Mouse (Mus musculus): Measurements from ENCODE around the gene Aqr. TPM values are rescaled to one million over a fixed set of nuclear protein-coding genes. Genes with fewer than 3 reads are reported as not detected.
A peak's percentile ranks its signal among the peaks of the same experiment; 100 is the strongest.

Aqr gene
- polyA plus RNA-seq, 1 experiment from 2014 or later, result 53.2 TPM

DNA sequence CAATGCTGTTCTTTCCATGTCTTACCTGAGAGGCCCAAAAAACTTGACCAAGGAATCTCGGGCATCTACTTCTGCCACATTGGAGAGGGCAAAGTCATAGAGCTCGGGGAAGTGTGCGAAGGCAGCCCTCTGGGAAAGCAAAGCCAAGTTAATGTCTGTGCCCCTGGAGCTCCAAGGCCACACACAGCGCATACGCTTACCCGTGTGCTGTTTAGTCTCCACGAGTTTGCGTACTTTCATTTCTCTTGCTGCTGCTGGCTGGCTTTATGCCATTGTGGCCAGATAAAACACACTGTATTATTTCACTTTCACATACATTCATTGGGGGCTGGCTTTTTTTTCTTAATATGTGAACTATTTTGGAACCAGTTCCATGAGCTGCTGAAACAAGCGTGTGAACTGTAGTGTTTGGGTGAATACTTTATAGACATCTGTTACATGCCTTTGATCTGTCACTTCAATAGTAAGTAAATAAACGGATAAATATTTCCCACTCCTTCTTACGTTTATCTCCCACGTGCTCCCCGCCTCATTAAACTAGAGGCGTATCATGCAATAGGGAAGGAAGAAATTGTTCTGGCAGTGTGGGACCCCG, 39.9 kb downstream of the Aqr start:
- Histone ChIP-seq H3K27ac (ENCODE audit: low read depth) (no peak overlapping the region), H3K9ac (ENCODE audit: low read length) (no peak overlapping the region), H3K36me3 (ENCODE audit: control insufficient read depth, insufficient read depth, low read length) (peaks cover 88% of the 10 kb centered on the region), H3K4me1 (replicated peaks; ENCODE audit: control insufficient read depth, insufficient read depth, low read length) (no peaks in the 10 kb centered on the region), H3K9me3 (ENCODE audit: control insufficient read depth, low read length) (no peaks in the 10 kb centered on the region), H3K27me3 (replicated peaks; ENCODE audit: control insufficient read depth, insufficient read depth, low read length) (no peaks in the 10 kb centered on the region), H3K4me2 (ENCODE audit: low read length) (no peak overlapping the region), H3K4me3 (ENCODE audit: low read depth, low read length) (no peak overlapping the region)
- no peak for DNase-seq (ENCODE audit: low spot score)
- 86% methylated on average over 15 of the region's 15 CpGs for WGBS
- no peak for ATAC-seq (replicated peaks; ENCODE audit: low FRiP score, low TSS enrichment, low read depth)

DNA sequence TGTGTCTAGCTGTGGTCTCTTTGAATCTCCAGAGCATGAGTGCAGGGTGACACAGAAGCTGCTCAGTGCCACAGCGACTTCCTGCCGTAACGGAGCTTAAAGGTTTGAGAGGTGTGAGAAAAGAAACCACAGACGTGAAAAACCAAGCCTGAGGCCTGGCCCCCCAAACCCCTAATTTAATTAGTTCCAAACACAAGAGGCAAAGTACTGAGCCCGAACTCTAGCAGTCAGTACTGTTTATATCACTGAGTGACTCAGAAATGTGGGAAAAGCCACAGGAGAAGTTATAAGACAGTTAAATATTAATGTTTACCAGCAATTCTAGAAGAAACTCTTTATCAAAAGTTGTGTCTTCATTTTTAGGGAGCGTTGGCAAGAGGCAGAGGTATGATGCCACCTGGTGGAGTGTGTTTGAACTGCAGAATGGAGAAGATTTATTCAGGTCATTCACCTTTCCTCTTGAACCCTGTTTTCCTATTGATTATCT, 41.5 kb downstream of the Aqr start:
- Histone ChIP-seq H3K9ac (ENCODE audit: low read length) (no peak overlapping the region), H3K36me3 (ENCODE audit: control insufficient read depth, insufficient read depth, low read length) (peaks cover 88% of the 10 kb centered on the region), H3K27me3 (replicated peaks; ENCODE audit: control insufficient read depth, insufficient read depth, low read length) (no peaks in the 10 kb centered on the region), H3K9me3 (ENCODE audit: control insufficient read depth, low read length) (no peaks in the 10 kb centered on the region), H3K4me1 (replicated peaks; ENCODE audit: control insufficient read depth, insufficient read depth, low read length) (no peaks in the 10 kb centered on the region), H3K4me3 (ENCODE audit: low read depth, low read length) (no peak overlapping the region), H3K4me2 (ENCODE audit: low read length) (no peak overlapping the region), H3K27ac (ENCODE audit: low read depth) (no peak overlapping the region)
- DNase-seq (ENCODE audit: low spot score), result peak; percentile 70
- no peak for ATAC-seq (replicated peaks; ENCODE audit: low FRiP score, low TSS enrichment, low read depth)
- WGBS, result 77% methylated on average over 6 of the region's 6 CpGs

DNA sequence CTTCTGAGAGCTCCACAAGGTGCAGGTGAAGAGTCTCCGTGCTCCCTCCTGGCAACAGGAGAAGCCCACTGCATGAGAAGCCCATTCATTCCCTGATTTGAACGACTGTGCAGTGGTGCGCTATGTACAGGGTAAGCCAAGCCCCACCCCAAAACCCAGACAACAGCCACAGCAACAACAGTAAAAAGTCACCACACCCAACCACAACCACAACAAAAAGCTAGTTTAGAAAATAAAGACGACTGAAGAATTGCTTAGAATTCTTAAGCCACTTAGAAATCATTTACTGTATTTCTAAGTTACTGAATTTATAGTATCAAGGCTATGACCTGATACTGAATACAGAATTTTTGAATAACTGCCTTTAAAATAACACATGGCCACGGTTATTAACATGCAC, 41.9 kb downstream of the Aqr start:
- Histone ChIP-seq H3K27ac (ENCODE audit: low read depth) (no peak overlapping the region), H3K27me3 (replicated peaks; ENCODE audit: control insufficient read depth, insufficient read depth, low read length) (no peaks in the 10 kb centered on the region), H3K4me2 (ENCODE audit: low read length) (no peak overlapping the region), H3K4me3 (ENCODE audit: low read depth, low read length) (no peak overlapping the region), H3K9me3 (ENCODE audit: control insufficient read depth, low read length) (no peaks in the 10 kb centered on the region), H3K4me1 (replicated peaks; ENCODE audit: control insufficient read depth, insufficient read depth, low read length) (no peaks in the 10 kb centered on the region), H3K36me3 (ENCODE audit: control insufficient read depth, insufficient read depth, low read length) (peaks cover 88% of the 10 kb centered on the region), H3K9ac (ENCODE audit: low read length) (no peak overlapping the region)
- no peak for ATAC-seq (replicated peaks; ENCODE audit: low FRiP score, low TSS enrichment, low read depth)
- DNase-seq (ENCODE audit: low spot score), result no peak
- whole genome bisulfite sequencing, result 94% methylated on average over 5 of the region's 5 CpGs

DNA sequence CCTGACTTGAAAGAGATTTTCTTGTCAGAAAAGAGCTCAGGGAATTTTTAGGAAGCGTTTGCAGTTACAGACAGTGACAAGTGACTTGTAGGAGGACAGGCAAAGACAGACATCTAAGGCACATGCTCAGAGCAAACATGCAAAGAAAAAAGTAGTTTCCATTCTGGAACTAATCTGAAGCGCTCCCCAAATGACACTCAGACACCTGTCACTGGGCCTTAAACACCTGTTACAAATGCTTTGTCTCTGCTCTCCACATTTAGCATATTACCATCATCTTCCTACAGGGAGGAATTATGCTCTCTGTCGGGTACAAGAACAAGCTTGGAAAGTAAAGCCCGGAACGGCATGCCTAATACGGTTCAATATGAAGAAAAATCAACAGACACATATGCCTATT, 43.0 kb downstream of the Aqr start:
- DNase-seq (ENCODE audit: low spot score) (no peak), ATAC-seq (replicated peaks; ENCODE audit: low FRiP score, low TSS enrichment, low read depth) (no peak)
- 94% methylated on average over 6 of the region's 6 CpGs for WGBS
- Histone ChIP-seq H3K4me2 (ENCODE audit: low read length) (no peak overlapping the region), H3K4me1 (replicated peaks; ENCODE audit: control insufficient read depth, insufficient read depth, low read length) (no peaks in the 10 kb centered on the region), H3K27me3 (replicated peaks; ENCODE audit: control insufficient read depth, insufficient read depth, low read length) (no peaks in the 10 kb centered on the region), H3K9me3 (ENCODE audit: control insufficient read depth, low read length) (no peaks in the 10 kb centered on the region), H3K27ac (ENCODE audit: low read depth) (no peak overlapping the region), H3K9ac (ENCODE audit: low read length) (no peak overlapping the region), H3K36me3 (ENCODE audit: control insufficient read depth, insufficient read depth, low read length) (peaks cover 88% of the 10 kb centered on the region), H3K4me3 (ENCODE audit: low read depth, low read length) (no peak overlapping the region)

DNA sequence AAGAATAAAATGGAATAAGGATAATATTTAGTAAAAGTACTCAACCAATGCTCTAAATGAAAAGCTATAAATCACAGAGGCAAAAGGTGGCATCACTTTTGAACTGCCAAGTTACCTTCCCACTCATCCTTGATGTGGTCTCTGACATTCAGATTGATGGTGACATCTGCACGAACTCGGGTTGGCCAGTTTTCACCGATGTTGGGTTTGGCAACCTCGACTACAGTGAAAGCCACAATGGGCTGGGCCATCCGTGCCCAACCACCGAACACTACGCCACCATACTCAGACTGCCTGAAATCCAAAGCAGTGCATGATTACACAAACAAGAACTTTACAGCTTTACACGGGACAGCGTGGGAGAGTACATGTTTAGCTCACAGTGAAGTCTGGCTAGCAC, 50.1 kb downstream of the Aqr start:
- no peaks in the 10 kb centered on the region for H3K27me3 ChIP-seq (replicated peaks; ENCODE audit: control insufficient read depth, insufficient read depth, low read length)
- no peak overlapping the region for H3K9ac ChIP-seq (ENCODE audit: low read length)
- DNase-seq (ENCODE audit: low spot score), result no peak
- WGBS, result 95% methylated on average over 9 of the region's 9 CpGs
- no peak overlapping the region for H3K4me3 ChIP-seq (ENCODE audit: low read depth, low read length)
- no peaks in the 10 kb centered on the region for H3K9me3 ChIP-seq (ENCODE audit: control insufficient read depth, low read length)
- no peaks in the 10 kb centered on the region for H3K4me1 ChIP-seq (replicated peaks; ENCODE audit: control insufficient read depth, insufficient read depth, low read length)
- peaks cover 89% of the 10 kb centered on the region for H3K36me3 ChIP-seq (ENCODE audit: control insufficient read depth, insufficient read depth, low read length)
- H3K27ac ChIP-seq (ENCODE audit: low read depth), result no peak overlapping the region
- no peak for ATAC-seq (replicated peaks; ENCODE audit: low FRiP score, low TSS enrichment, low read depth)
- no peak overlapping the region for H3K4me2 ChIP-seq (ENCODE audit: low read length)

DNA sequence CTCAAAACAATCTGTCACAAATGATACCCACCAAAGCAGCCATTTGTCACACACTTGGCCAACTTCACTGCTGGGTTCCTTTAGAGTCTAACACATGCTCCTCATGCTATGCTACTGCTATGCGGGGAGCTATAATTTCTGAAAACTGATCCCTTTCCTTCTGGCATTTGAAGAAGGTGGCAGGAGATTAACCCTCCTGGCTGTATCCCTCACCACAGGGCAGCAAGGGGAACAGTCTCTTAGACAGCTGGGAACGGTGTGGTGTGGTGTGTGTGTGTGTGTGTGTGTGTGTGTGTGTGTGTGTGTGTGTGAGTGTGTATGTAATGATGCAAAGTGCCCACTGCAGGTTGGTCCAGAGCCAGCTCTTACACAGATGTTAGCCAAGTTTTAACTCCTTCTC, 51.0 kb downstream of the Aqr start:
- Histone ChIP-seq H3K4me3 (ENCODE audit: low read depth, low read length) (no peak overlapping the region), H3K27me3 (replicated peaks; ENCODE audit: control insufficient read depth, insufficient read depth, low read length) (no peaks in the 10 kb centered on the region), H3K27ac (ENCODE audit: low read depth) (no peak overlapping the region), H3K36me3 (ENCODE audit: control insufficient read depth, insufficient read depth, low read length) (peaks cover 88% of the 10 kb centered on the region), H3K4me2 (ENCODE audit: low read length) (no peak overlapping the region), H3K9ac (ENCODE audit: low read length) (no peak overlapping the region), H3K9me3 (ENCODE audit: control insufficient read depth, low read length) (no peaks in the 10 kb centered on the region), H3K4me1 (replicated peaks; ENCODE audit: control insufficient read depth, insufficient read depth, low read length) (no peaks in the 10 kb centered on the region)
- ATAC-seq (replicated peaks; ENCODE audit: low FRiP score, low TSS enrichment, low read depth), result no peak
- no peak for DNase-seq (ENCODE audit: low spot score)
- WGBS, result 87% methylated on average over 2 of the region's 2 CpGs

DNA sequence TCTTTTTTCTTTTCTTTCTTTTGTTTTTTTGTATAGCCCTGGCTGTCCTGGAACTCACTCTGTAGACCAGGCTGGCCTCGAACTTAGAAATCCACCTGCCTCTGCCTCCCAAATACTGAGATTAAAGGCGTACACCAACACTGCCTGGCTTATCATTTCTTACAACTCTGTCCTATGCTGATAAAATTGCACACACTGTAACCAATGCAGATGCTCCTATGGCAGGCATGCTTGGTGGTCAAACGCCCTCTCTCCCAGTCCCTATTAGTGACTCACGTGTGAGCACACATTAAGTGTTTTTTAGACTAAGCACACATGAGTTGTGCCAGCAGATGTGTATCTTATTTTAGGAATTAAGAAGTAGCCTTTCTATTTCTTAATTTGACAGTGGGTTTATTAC, 53.5 kb downstream of the Aqr start:
- Histone ChIP-seq H3K9me3 (ENCODE audit: control insufficient read depth, low read length) (no peaks in the 10 kb centered on the region), H3K9ac (ENCODE audit: low read length) (no peak overlapping the region), H3K27ac (ENCODE audit: low read depth) (no peak overlapping the region), H3K36me3 (ENCODE audit: control insufficient read depth, insufficient read depth, low read length) (peaks cover 84% of the 10 kb centered on the region), H3K4me2 (ENCODE audit: low read length) (no peak overlapping the region), H3K4me3 (ENCODE audit: low read depth, low read length) (no peak overlapping the region), H3K4me1 (replicated peaks; ENCODE audit: control insufficient read depth, insufficient read depth, low read length) (no peaks in the 10 kb centered on the region), H3K27me3 (replicated peaks; ENCODE audit: control insufficient read depth, insufficient read depth, low read length) (no peaks in the 10 kb centered on the region)
- 92% methylated on average over 4 of the region's 4 CpGs for WGBS
- DNase-seq (ENCODE audit: low spot score) (no peak), ATAC-seq (replicated peaks; ENCODE audit: low FRiP score, low TSS enrichment, low read depth) (no peak)

DNA sequence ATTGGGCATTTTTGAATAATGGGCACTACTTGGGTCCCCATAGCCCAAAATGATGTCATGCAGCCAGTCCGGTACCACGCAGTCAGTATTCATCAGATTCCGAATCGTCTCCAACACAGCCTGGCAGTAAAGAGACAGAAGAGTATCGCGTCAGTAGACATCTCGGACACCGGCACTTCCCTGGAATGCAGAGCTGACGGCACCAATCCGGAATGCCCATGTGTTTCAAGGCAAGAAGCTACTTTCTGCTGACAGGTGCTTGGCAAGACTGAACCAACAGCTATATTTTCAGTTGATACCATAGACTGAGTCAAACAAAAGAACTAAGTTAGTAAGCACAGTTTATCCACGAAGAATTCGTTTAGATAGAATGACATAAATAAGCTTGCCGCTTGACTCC, 56.2 kb downstream of the Aqr start:
- H3K4me2 ChIP-seq (ENCODE audit: low read length), result no peak overlapping the region
- no peak for ATAC-seq (replicated peaks; ENCODE audit: low FRiP score, low TSS enrichment, low read depth)
- no peaks in the 10 kb centered on the region for H3K4me1 ChIP-seq (replicated peaks; ENCODE audit: control insufficient read depth, insufficient read depth, low read length)
- no peaks in the 10 kb centered on the region for H3K9me3 ChIP-seq (ENCODE audit: control insufficient read depth, low read length)
- 94% methylated on average over 13 of the region's 13 CpGs for WGBS
- peaks cover 82% of the 10 kb centered on the region for H3K36me3 ChIP-seq (ENCODE audit: control insufficient read depth, insufficient read depth, low read length)
- no peak overlapping the region for H3K27ac ChIP-seq (ENCODE audit: low read depth)
- H3K4me3 ChIP-seq (ENCODE audit: low read depth, low read length), result no peak overlapping the region
- no peaks in the 10 kb centered on the region for H3K27me3 ChIP-seq (replicated peaks; ENCODE audit: control insufficient read depth, insufficient read depth, low read length)
- no peak overlapping the region for H3K9ac ChIP-seq (ENCODE audit: low read length)
- no peak for DNase-seq (ENCODE audit: low spot score)

DNA sequence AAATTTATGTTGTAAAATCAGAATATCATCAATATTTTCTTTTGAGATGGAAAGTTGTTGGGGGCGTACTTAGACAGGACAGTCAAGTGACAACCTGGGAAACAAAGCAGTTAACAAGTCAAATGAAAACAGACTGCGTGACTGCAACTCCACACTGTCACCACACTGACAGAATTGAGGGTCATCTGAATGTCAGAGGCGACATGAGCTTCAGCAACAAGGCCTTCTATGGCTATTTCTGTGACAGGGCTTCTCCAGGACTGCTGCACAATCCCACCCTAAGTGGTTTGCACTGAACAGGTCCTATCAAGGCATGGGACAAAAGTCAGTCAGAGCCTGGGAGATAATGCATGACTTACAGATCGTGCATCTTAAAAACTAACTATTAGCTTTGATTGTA, 63.5 kb downstream of the Aqr start:
- 93% methylated on average over 4 of the region's 4 CpGs for WGBS
- no peak overlapping the region for H3K4me3 ChIP-seq (ENCODE audit: low read depth, low read length)
- H3K4me2 ChIP-seq (ENCODE audit: low read length), result no peak overlapping the region
- ATAC-seq (replicated peaks; ENCODE audit: low FRiP score, low TSS enrichment, low read depth), result no peak
- H3K9me3 ChIP-seq (ENCODE audit: control insufficient read depth, low read length), result no peaks in the 10 kb centered on the region
- DNase-seq (ENCODE audit: low spot score), result no peak
- H3K27me3 ChIP-seq (replicated peaks; ENCODE audit: control insufficient read depth, insufficient read depth, low read length), result no peaks in the 10 kb centered on the region
- no peak overlapping the region for H3K9ac ChIP-seq (ENCODE audit: low read length)
- no peaks in the 10 kb centered on the region for H3K4me1 ChIP-seq (replicated peaks; ENCODE audit: control insufficient read depth, insufficient read depth, low read length)
- H3K36me3 ChIP-seq (ENCODE audit: control insufficient read depth, insufficient read depth, low read length), result peaks cover 75% of the 10 kb centered on the region
- H3K27ac ChIP-seq (ENCODE audit: low read depth), result no peak overlapping the region
